Mouse (Mus musculus) testis, adult 2 months (tissue): Measurements from ENCODE around the gene Jag2.

Experiments
- CTCF ChIP-seq: fragments of 200-500 bp; IDR thresholded peaks from 2 replicates; pipeline ENCODE4 v1.5.1; 2012; ENCODE audit warnings: low read depth, mild to moderate bottlenecking, inconsistent platforms, low read length, moderate library complexity; ENCODE audit not compliant: control insufficient read depth, insufficient read depth, insufficient replicate concordance
- POLR2A ChIP-seq: fragments of 200-500 bp; IDR thresholded peaks from 2 replicates; pipeline ENCODE4 v1.6.1; 2012; ENCODE audit warnings: low read depth, mild to moderate bottlenecking, inconsistent platforms, low read length, moderate library complexity; ENCODE audit not compliant: control insufficient read depth

DNA sequence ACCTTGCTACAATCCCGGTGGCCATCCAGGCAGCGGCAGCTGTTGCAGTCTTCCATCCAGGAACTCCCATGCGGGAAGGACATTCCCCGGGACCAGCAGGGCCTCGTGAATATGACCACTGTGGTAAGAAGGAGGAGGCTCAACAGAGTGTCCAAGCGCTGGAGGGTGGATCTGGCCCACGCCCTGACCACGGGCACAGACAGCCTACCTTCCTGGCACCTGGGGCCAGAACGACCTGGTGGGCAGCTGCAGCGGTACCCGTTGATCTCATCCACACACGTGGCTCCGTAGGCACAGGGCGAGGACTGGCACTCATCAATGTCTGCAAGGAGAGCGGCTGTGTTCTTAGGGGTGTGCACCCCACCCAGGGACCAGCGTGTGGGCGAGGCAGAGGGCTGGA lies 17.9 kb downstream of the Jag2 start:
- TF ChIP-seq POLR2A (no peak), CTCF (no peak)
